Mouse (Mus musculus) regulatory T cell (primary cell): ENCODE results near the gene N4bp2l2.

Experiments
- in situ Hi-C: fragments of 300-600 bp; cut with MboI, MseI; formaldehyde crosslinking; loops from one replicate; pipeline ENCODE4 v1.15.1; 2025; ENCODE audit warnings: high pct_unique_total_duplicates

The N4bp2l2 gene

DNA sequence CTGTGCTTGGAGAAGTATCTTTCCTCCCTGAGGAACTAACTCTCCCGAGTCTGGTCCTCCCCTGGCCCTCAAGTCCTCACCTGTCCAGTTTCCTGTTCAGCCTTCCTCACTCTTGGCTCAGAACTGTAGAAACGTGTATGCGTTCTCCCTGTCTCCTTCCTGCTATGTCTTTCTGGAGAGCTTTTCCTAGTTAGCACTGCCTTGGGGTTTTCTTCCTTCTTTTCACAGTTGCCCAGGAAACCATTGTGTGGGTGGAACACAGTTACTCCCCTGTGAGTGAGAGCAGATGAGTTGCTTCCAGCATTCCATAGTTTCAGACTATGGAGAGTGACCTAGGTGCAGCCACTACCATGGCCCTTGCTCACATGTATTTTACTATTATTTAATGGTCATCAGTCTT lies 99.8 kb downstream of the N4bp2l2 start:
- in situ Hi-C loops: no loop called here

DNA sequence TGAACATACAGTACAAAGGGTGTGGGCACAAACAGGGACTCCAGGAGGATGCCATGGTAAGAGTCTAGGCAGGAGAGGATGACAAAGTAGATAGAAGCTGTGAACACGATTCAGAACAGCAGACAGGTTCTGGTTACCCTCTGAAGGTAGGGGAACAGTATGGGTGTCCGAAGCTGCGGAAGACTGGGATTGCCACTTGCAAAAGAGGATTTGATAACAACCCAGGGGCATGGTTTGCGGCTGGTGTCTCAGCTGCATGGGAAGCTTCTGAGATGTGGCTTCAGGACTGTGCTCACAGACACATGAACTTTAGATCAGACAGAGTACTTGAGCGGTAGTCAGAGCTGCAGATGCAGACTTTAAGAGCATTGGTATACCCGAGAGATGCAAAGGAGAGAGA lies 101.6 kb downstream of the N4bp2l2 start:
- in situ Hi-C loops: no loop called here

DNA sequence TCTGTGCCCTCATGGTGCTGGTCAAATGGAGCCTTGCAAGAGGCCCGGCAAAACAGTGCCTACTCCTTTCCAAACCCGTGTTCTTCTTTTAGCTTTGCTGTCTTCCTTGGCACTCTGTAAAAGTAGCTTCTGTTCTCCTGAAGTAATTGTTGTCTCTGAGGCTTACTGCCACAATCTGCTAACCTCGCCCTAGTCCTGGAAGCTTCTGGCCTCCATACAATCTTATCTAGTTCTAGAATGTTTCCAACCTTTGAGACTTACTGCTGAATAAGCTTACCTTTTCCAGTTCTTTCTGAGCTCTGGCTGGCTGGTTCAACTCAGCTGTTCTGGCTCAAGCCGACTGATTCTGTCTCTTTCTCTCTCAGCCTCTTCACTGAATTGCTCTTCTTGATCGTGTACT lies 104.2 kb downstream of the N4bp2l2 start:
- in situ Hi-C loops: no loop called here

DNA sequence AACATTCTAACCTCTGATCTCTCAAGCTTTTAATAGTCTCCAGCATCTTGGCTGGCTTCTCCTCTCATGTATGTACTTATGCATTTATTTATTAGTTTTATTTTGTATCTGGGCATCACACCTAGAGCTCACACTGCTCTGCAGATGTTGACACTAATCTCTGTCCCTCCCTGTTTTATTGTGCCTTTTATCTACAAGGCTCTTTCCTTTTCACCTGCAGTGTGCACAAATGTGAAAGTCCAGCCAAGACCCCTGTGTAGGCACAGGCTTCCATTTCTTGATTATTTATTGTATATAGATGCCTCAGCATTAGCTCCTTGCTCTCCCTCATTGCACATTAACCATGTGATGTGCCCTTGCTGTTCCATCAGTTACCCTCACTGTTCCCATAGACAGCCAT lies 104.6 kb downstream of the N4bp2l2 start:
- in situ Hi-C loops: no loop called here

DNA sequence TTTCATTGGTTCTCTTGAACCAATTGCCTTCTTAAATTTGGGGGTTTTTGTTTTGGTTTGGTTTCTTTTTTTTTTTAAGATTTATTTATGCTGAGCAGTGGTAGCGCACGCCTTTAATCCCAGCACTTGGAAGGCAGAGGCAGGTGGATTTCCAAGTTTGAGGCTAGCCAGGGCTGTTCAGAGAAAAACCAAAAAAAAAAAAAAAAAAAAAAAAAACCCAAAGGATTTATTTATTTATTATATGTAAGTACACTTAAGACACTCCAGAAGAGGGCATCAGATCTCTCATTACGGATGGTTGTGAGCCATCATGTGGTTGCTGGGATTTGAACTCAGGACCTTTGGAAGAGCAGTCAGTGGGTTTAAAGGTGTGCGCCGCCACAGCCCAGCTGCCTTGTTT lies 105.1 kb downstream of the N4bp2l2 start:
- in situ Hi-C loops: no loop called here

DNA sequence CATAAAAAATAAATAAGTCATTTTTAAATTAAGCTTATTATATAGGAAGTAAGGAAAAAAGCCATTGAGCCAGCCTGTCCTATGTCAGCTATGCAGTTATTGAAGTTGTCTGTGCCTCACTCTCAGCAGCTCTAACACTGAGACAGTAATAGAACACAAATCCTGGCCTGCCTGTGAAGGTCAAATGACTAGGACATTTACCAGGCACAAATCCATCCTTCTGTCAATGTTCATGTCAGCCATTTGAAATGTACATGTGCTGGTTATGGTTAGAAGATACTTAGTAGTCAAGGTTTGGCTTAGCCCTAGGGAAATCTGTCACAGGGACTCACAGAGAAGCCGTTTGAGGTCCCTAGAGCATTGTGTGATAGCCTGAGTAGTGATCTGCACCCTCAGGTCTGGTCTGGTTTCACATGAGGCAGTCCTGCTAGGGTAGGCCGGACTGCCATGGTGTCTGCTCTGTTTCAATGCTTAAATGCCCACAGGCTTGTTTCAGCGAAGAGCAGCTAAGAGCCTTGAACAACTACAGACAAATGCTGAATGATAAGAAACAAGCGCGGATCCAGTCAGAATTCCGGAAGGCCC lies 106.4 kb downstream of the N4bp2l2 start:
- in situ Hi-C loops: no loop called here
